Mouse (Mus musculus) midbrain, postnatal 0 days (tissue): ENCODE results near the gene Fggy. TPM values are rescaled to one million over a fixed set of nuclear protein-coding genes. Genes with fewer than 3 reads are reported as not detected.

Experiments
- ATAC-seq: fragments of 200-750 bp; cut with Nextera tagmentation; 2 replicates; pipeline ENCODE4 v1.8.0; 2017; ENCODE audit warnings: moderate number of reproducible peaks, mild to moderate bottlenecking, moderate TSS enrichment, moderate library complexity; ENCODE audit not compliant: low FRiP score
- DNase-seq: peaks from one replicate; pipeline ENCODE4 v3.0.0-alpha.2; 2015; ENCODE audit warnings: low spot score
- H3K27ac ChIP-seq: fragments of 300-500 bp; sonication (generic); 2 replicates; pipeline ENCODE4 v1.5.1; 2014; ENCODE audit warnings: low read depth, mild to moderate bottlenecking, low read length, mixed read lengths
- H3K27me3 ChIP-seq: fragments of 300-500 bp; sonication (generic); 2 replicates; pipeline ENCODE4 v1.6.1; 2014; ENCODE audit warnings: low read length, control low read depth, mixed read lengths; ENCODE audit not compliant: insufficient read depth
- H3K36me3 ChIP-seq: fragments of 300-500 bp; sonication (generic); 2 replicates; pipeline ENCODE4 v1.6.1; 2014; ENCODE audit warnings: low read length, control low read depth, mixed read lengths; ENCODE audit not compliant: insufficient read depth
- H3K4me1 ChIP-seq: fragments of 300-500 bp; sonication (generic); 2 replicates; pipeline ENCODE4 v1.6.1; 2014; ENCODE audit warnings: mild to moderate bottlenecking, control low read depth, antibody characterized with exemption, low read length, mixed read lengths; ENCODE audit not compliant: insufficient read depth
- H3K4me2 ChIP-seq: fragments of 300-500 bp; sonication (generic); 2 replicates; pipeline ENCODE4 v1.6.1; 2014; ENCODE audit warnings: low read depth, mild to moderate bottlenecking, low read length, mixed read lengths; ENCODE audit not compliant: poor library complexity, severe bottlenecking
- H3K4me3 ChIP-seq: fragments of 300-500 bp; sonication (generic); 2 replicates; pipeline ENCODE4 v1.5.1; 2014; ENCODE audit warnings: low read depth, mild to moderate bottlenecking, low read length, moderate library complexity
- H3K9ac ChIP-seq: fragments of 300-500 bp; sonication (generic); replicated peaks from 2 replicates; pipeline ENCODE4 v1.6.1; 2014; ENCODE audit warnings: mild to moderate bottlenecking, low read length, moderate library complexity, mixed read lengths; ENCODE audit not compliant: poor library complexity, severe bottlenecking
- H3K9me3 ChIP-seq: fragments of 300-500 bp; sonication (generic); 2 replicates; pipeline ENCODE4 v1.6.1; 2016; ENCODE audit warnings: low read length, control low read depth
- CTCF ChIP-seq: IDR thresholded peaks from 2 replicates; pipeline ENCODE4 v1.5.1; 2016; ENCODE audit warnings: antibody characterized with exemption, mild to moderate bottlenecking
- WGBS: fragments of 180-500 bp; shearing (Covaris S2); extraction: QIAGEN DNeasy Blood & Tissue Kit; methylation state at CpG from one replicate; pipeline ENCODE4 v1.1.7; 2014; 5-methylcytosine and 5-hydroxymethylcytosine counted together
- polyA plus RNA-seq: library from polyadenylated mRNA; unstranded; fragments of >200 nt; fragmentation: Nextera tagmentation; extraction: Ambion mirVana; gene quantifications from 2 replicates; pipeline ENCODE4 v1.2.1, GENCODE M21; 2015
- total RNA-seq: library from RNA; depleted of rRNA; stranded (reverse); fragments of >200 nt; gene quantifications from 2 replicates; pipeline ENCODE4 v1.2.3, GENCODE M21; 2014

Fggy gene
- total and polyA plus RNA-seq, 2 experiments from 2014 or later = 5.8 to 6.2 TPM

GRCm38 (mm10) chr4:95847664-95848063 is 290.4 kb downstream of the Fggy start:
- H3K36me3 ChIP-seq = no peaks in the 10 kb centered on the region
- WGBS = 79% methylated on average over 3 of the region's 3 CpGs
- no peaks in the 10 kb centered on the region for H3K9me3 ChIP-seq
- DNase-seq (no peak), ATAC-seq (no peak)
- no peak overlapping the region for H3K4me2 ChIP-seq
- TF ChIP-seq CTCF = no peak
- H3K27ac ChIP-seq = no peak overlapping the region
- H3K4me1 ChIP-seq = no peaks in the 10 kb centered on the region; the same call in 1 of the 2 replicates
- no peak overlapping the region for H3K4me3 ChIP-seq
- no peaks in the 10 kb centered on the region for H3K27me3 ChIP-seq
- H3K9ac ChIP-seq = no peak overlapping the region

GRCm38 (mm10) chr4:95849497-95849896 is 292.2 kb downstream of the Fggy start:
- Histone ChIP-seq H3K9ac (no peak overlapping the region), H3K36me3 (no peaks in the 10 kb centered on the region), H3K27ac (no peak overlapping the region), H3K4me3 (no peak overlapping the region), H3K9me3 (no peaks in the 10 kb centered on the region), H3K4me1 (no peaks in the 10 kb centered on the region; the same call in 1 of the 2 replicates), H3K4me2 (no peak overlapping the region), H3K27me3 (no peaks in the 10 kb centered on the region)
- no peak for DNase-seq
- ATAC-seq = no peak
- TF ChIP-seq CTCF = no peak
- WGBS = 88% methylated on average over 5 of the region's 5 CpGs

GRCm38 (mm10) chr4:95850044-95850739 is 292.9 kb downstream of the Fggy start:
- Histone ChIP-seq H3K9me3 (no peaks in the 10 kb centered on the region), H3K36me3 (no peaks in the 10 kb centered on the region), H3K27ac (no peak overlapping the region), H3K4me1 (no peaks in the 10 kb centered on the region; the same call in 1 of the 2 replicates), H3K27me3 (no peaks in the 10 kb centered on the region), H3K9ac (no peak overlapping the region), H3K4me2 (no peak overlapping the region), H3K4me3 (no peak overlapping the region)
- DNase-seq = no peak
- no peak for ATAC-seq
- no peak for TF ChIP-seq CTCF
- WGBS = 88% methylated on average over 6 of the region's 6 CpGs

GRCm38 (mm10) chr4:95852257-95852656 is 294.9 kb downstream of the Fggy start:
- Histone ChIP-seq H3K4me2 (no peak overlapping the region), H3K9ac (no peak overlapping the region), H3K4me1 (no peaks in the 10 kb centered on the region), H3K9me3 (no peaks in the 10 kb centered on the region), H3K4me3 (no peak overlapping the region), H3K36me3 (no peaks in the 10 kb centered on the region), H3K27me3 (no peaks in the 10 kb centered on the region), H3K27ac (no peak overlapping the region)
- DNase-seq (no peak), ATAC-seq (no peak)
- 86% methylated on average over 2 of the region's 2 CpGs for WGBS
- no peak for TF ChIP-seq CTCF

- no peaks in the 10 kb centered on the region for H3K4me1 ChIP-seq
- H3K9me3 ChIP-seq = no peaks in the 10 kb centered on the region
- H3K4me3 ChIP-seq = no peak overlapping the region
- 76% methylated on average over 2 of the region's 2 CpGs for WGBS
- no peak overlapping the region for H3K4me2 ChIP-seq
- no peak for TF ChIP-seq CTCF
- DNase-seq (no peak), ATAC-seq (no peak)
- no peaks in the 10 kb centered on the region for H3K36me3 ChIP-seq
- H3K27ac ChIP-seq = no peak overlapping the region
- no peaks in the 10 kb centered on the region for H3K27me3 ChIP-seq
- no peak overlapping the region for H3K9ac ChIP-seq
Measured at GRCm38 (mm10) chr4:95856008-95856407, 298.7 kb downstream of the Fggy start.

- no peak overlapping the region for H3K4me3 ChIP-seq
- 31% methylated on average over 3 of the region's 3 CpGs for WGBS
- ATAC-seq = no peak
- no peaks in the 10 kb centered on the region for H3K27me3 ChIP-seq
- no peak overlapping the region for H3K27ac ChIP-seq
- H3K9me3 ChIP-seq = no peaks in the 10 kb centered on the region
- H3K4me1 ChIP-seq = no peaks in the 10 kb centered on the region
- DNase-seq = no peak
- no peak overlapping the region for H3K4me2 ChIP-seq
- no peak overlapping the region for H3K9ac ChIP-seq
- TF ChIP-seq CTCF = no peak
- H3K36me3 ChIP-seq = no peaks in the 10 kb centered on the region
Measured at GRCm38 (mm10) chr4:95860601-95861000, 303.3 kb downstream of the Fggy start.
